Mouse (Mus musculus) lung, postnatal 36 days (tissue): ENCODE measurements around the gene Sntg2.

Experiments used
- DNase-seq: peaks from one replicate; pipeline ENCODE4 v3.0.0; 2022; ENCODE audit warnings: mixed read lengths

Sntg2 gene

DNA sequence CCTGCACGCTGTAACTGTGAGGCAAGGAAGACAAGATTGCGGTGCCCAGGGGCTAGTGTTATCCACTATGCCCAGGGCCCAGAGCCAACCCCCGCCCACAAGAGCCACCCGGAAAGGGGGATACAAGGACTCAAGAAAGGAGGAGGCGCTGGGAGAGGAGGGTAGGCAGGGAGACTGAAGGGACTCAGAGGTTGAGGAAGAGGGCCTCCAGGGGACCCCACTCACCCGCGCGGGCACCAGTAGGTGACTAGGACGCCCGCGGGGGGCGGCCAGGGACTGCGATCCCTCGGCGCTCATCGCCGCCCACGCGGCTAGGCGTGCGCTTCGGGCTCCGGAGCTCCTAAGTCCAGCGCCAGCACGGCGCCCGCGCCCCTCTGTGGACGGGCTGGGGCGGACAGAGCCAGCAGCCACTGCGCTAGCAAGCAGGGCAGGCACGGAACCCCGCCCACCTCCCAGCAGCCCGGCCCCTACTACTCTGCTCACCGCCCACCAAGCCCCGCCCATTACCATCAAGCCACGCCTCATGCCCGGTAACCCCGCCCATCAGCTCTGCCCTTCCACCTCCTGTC is at the start of gene Sntg2:
Sntg2 (minus strand) TSS at position 443 of the 569 bp plus-strand sequence.
- DNase-seq: peak; percentile 87

DNA sequence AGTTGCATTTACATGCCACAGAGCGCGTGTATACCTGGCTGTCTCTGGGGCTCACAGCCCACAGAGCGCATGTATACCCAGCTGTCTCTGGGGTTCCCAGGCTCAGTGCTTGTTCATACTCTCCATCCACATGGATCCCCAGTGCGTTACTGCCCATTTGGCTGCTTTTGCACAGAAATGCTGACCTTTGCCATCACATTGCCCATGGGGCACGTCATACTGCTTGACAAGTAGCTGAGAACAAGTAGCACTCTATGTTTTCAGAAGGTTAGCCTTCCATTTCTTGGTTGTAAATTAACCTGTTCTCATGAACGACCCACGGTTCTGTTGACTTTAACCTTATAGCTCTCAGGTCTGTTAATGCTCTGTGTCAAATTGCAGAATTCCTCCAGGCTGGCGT is 43.4 kb upstream of the Sntg2 start:
- DNase-seq: no peak

DNA sequence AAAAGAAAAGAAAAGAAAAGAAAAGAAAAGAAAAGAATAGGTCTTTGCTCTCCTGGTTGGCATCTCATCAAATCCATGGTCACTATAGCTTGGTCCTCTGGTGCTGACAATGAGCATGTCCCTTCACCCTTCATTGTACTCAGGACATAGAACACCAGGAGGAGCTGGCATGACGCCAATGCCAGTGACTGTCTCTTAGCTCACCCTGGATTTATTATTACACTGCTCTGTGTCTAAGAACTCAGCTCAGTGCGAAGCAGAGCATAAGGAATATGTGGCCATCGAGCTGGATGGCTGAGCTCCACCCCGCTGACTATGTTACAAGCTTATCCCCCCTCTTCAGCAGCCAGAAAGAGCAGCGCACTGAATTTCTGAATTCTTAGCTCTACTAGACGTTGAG is 42.8 kb upstream of the Sntg2 start:
- DNase-seq: no peak

DNA sequence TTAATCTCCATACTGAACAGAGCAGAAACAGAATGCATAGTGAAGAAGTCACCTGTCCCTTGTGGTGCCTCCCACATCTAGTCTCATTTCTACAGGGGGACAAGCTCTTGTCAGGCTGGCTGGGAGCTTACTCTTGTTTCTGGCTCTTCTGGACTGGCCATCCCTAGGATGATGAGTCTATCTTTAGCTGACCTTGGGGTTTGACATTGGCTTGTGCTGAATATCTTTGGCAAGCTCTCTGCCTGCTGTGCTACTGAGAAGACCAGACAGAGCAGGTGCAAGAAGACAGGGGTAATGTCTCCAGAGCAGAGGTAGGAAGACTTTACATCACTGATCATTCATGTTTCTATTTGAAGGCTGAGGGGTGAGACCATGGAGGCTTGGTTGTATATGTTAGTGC is 29.5 kb upstream of the Sntg2 start:
- DNase-seq: no peak

DNA sequence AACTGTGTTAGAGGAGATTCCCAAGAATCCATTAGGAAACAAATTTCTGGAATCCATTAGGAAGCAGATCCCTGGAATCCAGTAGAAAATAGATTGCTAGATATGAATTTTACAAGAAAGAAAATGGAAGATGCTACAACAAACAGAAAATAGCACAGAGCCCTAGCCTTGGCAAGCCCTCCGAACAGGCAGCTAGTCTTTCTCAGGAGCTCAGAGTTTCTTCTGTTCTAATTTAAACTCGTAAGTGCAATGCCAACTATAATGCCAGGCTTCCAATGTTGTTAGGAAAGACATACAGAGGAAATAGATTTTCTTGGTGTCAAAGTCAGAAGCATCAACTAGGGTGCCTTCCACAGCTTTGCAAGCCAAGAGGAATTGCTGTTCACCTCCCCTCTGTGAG is 27.4 kb upstream of the Sntg2 start:
- DNase-seq: no peak

DNA sequence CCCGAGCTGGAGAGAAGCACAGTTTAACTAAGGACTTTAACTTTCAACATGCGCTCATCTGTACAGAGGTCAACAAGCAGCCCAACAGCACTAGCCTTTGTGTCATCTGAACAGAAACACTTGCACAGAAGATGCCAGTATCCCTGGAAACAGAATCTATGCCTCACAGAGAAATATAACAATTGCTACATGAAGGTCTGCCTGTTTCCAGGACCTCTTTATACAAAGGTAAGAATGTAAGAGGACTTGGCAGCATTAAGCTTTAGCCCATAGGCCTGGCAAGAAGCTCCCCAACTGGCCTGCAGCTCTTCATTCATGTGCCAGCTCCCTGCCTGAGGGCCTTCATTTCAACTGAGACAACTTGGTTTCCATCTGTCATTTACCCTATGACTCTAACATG is 26.9 kb upstream of the Sntg2 start:
- DNase-seq: no peak

DNA sequence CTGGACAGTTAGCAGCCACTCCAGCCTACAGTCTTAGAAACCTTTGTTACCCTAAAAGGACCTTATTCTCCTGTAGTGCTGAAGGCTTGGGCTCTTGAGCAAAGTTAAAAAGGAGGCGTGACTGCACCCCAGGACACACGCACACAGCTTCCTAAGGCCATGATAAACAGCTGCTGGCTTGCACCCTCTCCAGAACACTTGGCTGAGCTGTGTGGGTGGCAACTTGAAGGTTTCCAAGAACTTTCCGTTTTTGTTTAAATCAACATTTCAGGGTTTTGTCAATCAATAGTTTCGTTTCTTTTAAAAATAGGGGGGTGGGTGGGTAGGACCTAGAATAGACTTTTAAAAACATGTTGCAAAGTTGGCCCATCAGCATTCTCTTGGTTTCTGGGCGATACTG is 882 bp downstream of the Sntg2 start:
- DNase-seq: peak; percentile 16

DNA sequence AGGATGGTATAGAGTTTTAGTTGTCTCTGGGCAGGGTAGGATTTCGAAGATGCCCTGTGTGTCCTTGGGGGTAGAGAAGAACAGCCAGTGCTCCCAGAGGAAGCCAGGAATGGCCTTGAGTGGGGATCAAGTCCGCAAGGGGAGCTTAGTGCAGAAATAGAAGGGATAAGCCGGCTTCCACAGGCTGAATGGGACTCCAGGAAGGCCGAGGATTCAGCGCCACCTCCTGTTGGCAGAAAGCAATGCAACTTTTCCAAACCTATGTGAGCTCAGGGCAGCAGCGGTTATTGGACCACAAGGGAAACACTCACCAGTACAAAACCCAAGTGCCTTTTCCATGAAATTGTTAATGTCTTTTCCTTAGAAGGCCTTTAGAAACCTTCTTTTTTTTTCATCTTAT is 3.4 kb downstream of the Sntg2 start:
- DNase-seq: peak; percentile 78

DNA sequence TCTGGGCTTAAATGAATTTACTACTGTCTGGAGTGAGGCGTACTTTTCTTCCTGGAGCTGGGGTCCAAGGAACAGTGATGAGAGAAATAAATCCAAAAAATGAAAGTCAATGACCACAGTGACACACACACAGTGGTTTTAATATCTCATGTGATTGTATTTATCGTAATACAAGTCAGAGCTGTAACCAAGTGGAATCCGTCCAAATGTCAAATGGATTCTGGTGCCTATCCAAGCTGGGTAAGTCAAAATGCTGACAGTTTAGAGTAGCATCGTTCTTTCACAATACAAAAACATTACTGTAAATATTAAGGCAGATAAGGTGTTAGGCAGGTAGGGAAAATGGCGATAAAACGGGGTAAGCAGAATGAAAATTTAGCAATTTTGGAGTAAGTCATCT is 4.0 kb downstream of the Sntg2 start:
- DNase-seq: no peak

DNA sequence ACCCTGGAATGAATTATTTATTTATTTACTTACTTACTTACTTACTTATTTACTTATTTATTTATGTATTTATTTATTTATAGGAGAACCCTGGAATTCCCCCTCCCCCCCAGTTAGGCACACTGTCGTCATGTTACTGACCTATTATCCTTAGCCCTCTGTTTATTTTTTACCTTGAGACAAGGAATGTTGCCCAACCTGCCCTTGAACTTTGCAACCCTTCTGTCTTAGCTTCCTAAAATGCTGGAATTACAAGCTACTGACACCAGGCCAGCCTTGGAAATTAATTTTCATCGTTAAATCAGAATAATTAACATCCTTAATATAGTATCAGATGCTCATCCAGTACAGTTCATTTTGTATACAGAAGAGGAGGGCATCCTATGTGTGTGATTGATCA is 10.9 kb downstream of the Sntg2 start:
- no peak for DNase-seq

DNA sequence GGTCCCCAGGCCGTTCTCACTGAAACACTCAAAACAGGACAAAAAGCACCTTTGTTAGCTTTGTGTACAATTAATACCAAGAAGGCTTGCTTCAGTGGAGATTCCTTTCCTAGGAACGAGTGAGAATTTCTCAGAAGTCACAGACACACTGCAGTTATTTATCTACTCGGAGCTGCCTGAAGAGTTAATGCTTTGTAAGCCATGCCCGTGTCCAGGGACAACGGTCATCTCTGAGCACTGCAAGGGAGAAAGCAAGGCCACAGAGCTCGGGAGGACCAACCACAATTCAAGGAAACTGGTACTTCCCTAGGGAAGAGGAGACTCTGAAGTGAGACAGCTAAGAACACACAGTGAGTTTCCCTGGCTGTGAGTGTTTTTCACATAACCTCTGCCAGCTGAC is 15.5 kb downstream of the Sntg2 start:
- no peak for DNase-seq

DNA sequence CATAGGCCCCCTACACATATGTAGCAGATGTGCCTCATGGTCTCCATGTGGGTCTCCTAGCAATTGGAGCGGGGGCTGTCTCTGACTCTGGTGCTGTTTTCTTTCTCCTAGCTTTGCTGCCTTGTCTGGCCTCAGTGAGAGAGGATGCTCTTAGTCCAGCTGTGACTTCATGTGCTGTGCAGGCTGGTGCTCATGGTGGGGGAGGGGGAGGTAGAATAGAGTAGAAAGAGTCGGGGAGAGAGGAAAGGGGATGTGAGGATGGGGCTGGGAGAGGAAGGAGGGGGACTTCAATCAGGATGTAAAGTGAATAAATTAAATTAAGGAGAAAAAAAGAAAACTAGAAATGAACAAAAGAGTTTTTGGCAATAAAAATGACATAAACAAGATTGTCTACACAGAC is 20.8 kb downstream of the Sntg2 start:
- DNase-seq: no peak

DNA sequence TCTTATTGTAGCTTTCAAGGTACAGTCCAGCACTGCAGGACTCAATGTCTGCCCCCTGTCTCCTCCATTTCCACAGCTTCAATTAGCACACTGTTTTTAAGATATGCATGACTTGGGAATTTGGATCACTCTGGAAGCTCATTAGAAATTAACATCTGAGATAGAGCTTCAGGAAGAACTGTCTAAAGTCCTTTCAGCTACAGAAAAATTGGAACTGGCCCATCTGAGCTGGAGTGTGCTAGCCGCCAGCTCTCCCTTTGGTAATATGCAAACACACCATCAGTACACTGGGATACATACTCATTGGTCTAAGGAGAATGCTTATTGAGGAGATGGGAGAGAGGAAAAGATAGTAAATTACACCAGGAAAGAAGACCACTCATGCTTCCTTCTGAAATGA is 25.1 kb downstream of the Sntg2 start:
- DNase-seq: no peak

DNA sequence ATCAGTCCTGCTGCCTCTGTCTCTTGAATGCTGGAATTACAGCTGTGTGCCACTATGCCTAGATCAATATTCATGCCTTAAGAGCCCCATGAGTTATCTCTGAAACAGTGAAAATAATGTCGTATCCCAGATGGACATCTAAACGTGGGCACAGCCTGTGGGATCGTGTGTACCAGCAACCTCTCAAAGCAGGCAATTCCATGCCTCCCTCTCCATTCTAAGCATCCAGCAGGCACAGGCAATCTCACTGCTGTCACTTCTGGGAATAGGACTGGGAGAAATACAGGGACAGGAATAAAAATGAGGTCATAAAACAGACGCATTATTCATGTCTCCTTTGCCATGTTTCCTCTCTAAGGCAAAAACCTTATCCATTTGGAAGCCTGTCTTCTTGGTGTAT is 25.9 kb downstream of the Sntg2 start:
- DNase-seq: no peak

DNA sequence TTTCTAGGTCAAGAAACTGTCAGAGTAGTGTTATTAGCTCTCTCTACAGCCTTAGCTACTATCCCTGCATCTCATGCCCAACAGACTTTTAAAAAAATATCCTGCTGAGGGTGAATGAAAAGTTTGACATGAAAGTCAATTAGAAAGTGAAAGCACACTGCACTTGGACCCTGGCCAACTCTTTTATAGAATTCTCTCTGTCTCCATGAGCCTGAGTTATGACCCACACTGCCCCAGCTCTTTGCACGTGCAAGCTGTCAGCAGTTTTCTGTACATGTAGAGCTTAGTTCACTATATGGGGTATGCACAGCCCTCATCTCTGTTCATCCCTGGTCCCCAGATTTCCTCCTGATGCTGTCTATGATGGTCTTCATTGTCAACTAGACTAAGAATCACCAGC is 28.4 kb downstream of the Sntg2 start:
- peak; percentile 41 for DNase-seq

DNA sequence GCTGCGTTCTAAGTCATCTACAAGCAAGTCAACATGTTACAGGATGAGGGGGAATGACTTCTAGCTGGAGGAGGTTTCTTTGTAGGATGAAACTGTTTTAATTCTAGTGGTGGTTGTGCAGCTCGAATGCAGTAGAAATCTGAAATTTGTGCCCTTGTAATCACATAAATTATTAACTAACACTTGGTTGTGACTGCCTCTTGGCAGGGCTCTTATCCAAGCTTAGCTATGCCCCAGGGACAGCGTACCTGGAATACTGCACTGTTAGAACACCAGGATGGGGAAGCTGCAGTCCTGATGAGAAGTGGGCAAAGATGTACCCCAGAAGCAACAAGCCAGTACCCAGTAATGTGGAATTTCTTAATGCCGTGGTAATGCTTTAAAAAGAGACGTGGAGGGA is 36.9 kb downstream of the Sntg2 start:
- no peak for DNase-seq

DNA sequence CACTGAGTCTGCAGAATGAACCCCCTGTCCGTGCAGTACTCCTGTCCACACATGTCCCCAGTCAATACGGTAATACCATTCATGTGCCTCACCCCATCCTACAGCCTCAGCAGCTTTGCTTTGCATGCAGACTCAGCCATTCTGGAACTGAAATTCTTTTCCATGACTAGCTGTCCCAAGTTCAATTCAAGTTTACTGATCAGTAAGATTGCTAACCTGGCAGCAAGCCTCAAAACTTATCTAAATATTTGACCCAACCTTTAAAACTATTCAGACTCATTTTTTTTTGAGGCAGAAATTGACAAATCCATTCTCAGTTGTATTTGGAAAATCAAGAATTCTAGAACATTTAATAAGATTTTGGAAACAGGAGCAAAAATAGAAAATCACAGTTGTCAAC is 38.7 kb downstream of the Sntg2 start:
- no peak for DNase-seq

DNA sequence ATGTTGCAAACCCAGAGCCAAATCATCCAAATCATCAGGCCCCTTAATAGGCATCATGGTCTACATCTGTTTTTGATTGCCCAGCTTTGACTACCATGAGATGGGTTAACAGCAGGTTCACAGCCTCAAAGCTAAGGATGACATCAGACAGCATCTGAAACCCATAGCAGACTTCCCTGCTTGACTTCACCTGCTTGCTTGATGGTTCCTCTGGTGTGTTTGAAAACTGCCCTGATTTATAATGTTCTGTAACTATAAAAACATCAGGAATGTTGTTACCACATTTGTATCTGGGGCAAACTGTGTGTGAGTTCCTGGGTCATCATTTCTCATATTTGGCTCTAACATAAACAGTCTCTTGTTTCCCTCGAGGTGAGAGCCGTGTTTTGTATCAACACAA is 55.2 kb downstream of the Sntg2 start:
- DNase-seq: no peak

DNA sequence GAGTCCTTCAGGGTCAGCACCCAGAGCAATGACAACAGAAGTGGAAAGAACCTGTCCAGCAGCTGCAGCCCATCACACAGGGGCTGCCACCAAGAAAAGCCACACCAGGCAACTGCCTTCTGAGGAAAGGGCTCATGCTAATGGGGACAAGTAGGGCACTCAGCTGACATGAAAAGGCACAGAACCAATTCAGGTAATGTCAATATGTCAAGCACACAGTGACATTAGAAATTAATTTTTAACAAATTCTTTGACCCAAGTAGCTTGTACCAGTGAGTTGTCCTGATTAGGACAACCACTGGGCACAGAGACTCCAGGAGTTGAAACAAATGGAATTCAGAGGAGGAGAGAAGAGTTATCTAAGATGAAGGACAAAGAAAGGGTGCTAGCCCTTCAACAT is 60.2 kb downstream of the Sntg2 start:
- no peak for DNase-seq

DNA sequence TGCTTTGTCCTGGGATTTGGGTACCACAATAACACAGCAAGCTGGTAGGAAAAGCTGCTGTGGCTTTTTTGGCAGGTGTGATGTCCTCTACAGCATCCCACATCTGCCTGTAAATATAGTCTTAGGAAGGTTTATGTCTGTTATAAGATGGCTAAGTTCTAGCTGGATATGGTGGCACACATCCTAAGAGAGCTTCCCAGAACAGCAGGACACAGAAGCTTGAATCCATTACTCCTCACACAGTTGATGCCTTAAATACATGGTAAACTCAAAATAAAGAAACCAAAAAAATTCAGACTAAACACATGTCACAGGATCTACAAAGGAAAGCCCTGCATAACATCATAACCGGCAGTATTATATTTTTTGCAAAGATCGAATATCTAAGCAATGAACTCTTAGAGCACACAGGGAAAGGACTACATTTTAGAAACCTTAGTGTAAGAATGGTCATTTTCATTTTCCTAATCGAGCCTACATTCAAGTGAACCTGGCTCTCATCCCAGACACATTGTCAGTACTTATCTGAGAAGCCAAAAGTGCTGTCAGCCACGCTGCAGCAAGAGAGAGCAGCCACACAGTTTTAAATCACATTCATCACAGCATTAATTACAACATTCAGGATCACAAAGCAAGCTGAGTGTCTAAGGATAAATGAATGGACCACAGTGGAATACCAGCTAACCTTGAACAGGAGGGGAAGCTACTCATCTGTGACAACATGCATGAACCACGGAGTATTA is 64.8 kb downstream of the Sntg2 start:
- peak; percentile 38 for DNase-seq

DNA sequence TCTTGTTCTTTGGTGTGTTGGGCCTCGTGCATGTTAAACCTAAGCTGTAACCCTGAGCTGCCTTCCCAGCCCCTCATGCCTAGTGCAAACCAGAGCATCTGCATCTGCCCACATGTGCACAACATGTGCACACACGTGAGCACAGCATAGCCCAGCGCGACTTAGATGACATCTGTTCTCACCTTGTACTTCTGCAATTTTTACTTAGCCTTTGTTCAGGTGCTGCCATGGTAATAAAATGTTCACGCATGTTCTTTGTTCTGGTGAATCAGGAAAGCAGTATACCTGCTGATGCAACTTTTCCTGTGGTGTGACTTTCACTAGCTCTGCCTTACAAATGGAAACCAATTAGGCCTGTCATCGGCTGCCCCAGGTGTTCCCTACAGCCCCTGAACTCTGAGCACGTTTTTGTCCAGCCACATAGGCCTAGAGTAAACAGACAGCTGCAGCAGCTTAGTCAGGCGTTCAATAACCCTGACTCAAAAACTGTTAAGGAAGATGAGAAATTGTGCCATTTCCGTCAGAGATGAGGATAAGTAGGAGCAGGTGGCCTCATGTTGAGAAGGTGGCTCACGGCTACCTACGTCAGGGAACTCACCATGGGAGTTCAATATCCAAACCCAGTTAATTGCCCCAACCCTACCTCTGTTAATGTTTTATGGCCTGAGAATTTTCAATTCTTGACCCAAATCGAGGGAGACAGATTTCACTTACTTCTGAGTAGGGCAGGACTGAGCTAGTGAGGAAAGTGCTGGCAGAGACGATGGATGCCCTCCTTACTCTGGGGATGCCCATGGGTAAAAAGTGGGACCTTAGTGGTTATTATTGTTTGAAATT is 80.2 kb downstream of the Sntg2 start:
- no peak for DNase-seq

DNA sequence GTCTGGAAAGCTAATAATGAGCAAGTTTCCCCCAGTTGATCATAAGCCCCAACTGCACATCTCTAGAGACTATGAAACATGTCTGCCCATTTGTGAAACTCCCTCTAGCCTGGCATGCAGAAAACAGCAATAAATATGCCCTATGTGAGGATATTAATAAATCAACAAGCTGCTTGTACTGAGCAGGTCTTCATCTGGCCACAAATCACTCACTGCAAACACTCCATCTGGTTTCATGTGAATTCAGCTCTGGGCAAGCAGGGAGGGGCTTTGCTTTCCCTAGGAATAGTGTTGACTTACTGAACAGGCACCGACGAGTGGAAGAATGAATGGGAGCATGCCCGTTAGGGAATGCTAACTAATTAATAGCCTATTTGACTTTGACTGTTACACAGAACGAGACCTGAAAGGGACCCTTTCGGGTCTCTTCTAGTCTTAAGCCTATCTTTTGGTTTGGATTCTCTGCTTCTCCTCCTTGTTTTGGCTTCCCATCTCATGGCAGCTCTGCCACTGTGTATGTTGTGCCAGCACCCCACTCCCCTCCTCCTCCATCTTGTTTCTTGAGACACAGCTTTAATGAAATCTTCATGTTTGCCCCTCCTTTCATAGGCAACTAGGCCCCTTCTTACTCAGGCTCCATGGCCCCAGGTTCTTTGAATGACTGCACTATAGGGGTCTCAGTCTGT is 86.1 kb downstream of the Sntg2 start:
- DNase-seq: no peak

DNA sequence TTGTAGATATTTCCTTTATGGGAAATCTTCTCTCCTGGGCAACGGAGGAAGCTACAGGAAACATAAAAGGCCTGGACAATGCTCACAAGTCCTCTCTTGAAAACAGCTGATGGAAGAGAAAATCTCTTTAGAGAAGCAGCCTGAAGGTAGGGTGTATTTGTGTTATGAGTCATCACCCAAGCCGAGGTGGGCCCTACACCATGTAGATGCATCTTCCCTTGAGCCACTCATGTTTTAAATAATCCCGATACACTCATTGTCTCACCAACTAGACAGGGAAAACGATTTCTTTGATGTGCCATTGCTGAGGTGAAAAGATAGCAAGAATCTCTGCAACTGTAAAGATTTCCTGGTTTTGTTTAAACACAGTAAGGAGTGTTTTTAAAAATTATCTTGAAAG is 89.4 kb downstream of the Sntg2 start:
- DNase-seq: no peak
